Mouse (Mus musculus): ENCODE measurements at regions not wholly inside any gene's neighbourhood (a gene's known extent, or its start where the extent isn't known, plus 50 kb on each side); places are given as distances from the start of the nearest gene placed in this dataset.

- TF ChIP-seq CTCF (IDR thresholded peaks at IDR 0.05; ENCODE audit: low read depth) (no peak), EP300 (IDR thresholded peaks at IDR 0.05; ENCODE audit: low read depth) (no peak)
Measured at GRCm38 (mm10) chr15:10881726-10882125, 70.4 kb upstream of the C1qtnf3 start.

All from liver, postnatal 0 days (tissue).